Mouse (Mus musculus) spleen, adult 18-20 months (tissue): ENCODE measurements around the gene Ptbp3.

Experiments
- DNase-seq, 2 experiments: peaks; one replicate each; pipeline ENCODE4 v3.0.0; 2022; ENCODE audit warnings: mixed read lengths in 2 of 2

The Ptbp3 gene

DNA sequence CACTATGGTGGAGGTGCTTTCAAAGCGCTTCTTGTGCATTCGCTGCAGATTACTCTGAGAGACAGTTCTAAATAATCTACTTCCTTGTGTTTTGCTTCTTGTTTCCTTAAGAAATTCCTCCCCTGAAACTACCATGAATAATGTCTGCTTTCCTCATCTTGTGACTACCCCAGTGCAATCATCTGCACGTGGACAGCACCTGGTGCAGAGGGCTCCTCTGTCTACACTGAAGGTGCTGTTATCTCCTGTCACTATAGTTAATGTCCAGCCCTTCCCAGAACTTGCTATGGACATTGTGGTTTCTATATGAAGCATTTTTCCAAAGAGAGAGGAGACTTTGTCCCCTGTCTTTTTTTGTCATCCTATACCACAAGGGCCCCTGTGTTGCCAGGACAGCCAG, 4.4 kb upstream of the Ptbp3 start:
- DNase-seq = no peak

DNA sequence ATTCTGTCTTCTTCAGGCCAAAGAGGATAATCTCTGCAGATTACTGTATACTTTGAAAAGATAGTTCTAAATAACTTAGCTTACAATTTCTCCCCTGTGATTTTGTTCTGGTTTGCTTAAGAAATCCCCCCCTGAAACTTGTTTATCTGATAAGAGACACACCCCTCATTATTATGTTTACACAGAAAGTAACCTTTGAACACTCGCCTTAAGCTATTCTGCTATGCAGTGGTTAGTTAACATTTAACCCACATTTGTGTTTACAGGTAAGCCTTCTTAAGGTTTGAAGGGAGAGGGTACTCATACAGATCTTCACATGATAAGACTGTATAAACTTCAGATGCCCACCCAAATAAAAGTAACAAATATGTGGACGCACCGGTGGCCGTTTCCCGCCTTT, 3.7 kb upstream of the Ptbp3 start:
- DNase-seq = no peak

DNA sequence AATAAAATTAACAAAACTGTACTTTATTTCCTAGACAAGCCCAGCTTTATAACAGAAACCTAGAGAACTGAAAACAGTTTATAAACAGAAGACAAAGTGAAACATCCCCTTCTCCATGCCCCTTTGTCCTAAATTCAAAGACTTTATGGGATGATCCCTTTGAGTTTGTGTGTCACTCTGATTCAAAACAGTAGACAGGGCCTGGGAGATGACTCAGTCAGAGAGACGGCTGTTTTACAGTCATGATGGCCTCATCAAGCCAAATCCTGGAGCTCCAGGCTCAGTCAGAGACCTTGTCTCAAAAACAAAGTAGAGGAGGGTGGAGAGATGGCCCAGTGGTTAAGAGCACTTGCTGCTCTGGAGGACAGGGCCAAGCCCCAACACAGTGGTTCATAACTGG, 2.7 kb upstream of the Ptbp3 start:
- no peak for DNase-seq

DNA sequence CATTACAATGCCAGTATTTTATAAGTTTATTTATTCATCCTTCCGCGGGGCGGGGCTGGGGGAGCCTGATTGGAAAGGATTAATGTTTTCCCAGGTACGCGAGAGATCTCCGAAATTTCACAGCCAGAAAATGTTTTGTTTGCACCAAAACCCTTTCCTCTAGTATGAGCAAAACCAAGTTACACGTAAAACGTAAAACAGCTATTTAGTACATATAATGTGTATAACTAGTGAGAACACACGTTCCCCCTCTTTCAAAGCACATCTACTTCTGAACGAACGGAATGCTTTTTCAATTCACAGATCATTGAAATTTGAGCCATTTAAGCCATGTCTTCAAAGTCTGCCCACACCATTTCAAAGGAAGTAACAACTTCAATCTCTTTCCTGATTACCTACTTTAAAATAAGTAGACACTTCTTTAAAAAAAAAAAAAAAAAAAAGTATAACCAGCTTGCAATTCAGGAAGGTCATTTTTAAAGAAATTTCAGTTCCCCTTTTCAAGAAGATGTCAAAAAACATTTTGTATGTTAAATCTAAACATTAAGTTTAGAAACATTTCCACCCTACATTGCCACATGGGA, 905 bp upstream of the Ptbp3 start:
- peak in 1 of 2 experiments; percentile 42 for DNase-seq

DNA sequence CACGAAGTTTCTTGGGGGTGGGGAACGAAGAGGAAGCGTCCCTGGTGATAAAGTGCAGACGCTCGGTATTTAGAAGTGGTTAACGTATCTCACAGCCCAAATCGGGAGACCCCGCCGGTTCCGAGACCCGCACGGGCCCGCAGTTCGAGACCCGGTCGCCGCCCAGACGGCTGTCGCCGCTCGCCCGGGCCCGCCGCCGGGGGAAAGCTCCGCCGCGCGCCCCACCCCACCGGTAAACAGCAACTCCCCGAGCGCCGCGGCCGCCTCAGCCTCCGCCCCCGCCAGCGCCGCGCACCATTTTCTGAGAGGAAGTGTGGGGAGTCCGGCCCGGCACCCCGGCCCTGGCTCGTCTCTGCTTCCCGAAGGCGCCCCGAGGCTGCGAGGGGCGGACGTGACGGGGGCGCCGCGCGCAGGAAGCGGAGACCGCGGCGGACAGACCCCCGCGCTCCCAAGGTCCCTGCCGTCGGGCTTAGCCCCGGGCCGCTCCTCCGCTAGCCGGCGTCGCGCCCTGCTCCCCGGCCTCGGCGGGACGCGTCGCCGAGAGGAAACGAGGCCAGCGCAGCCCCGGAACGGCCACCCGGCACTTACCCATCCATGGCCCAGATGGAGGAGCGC, 497 bp downstream of the Ptbp3 start:
- peak; percentile 81 to 84 for DNase-seq

DNA sequence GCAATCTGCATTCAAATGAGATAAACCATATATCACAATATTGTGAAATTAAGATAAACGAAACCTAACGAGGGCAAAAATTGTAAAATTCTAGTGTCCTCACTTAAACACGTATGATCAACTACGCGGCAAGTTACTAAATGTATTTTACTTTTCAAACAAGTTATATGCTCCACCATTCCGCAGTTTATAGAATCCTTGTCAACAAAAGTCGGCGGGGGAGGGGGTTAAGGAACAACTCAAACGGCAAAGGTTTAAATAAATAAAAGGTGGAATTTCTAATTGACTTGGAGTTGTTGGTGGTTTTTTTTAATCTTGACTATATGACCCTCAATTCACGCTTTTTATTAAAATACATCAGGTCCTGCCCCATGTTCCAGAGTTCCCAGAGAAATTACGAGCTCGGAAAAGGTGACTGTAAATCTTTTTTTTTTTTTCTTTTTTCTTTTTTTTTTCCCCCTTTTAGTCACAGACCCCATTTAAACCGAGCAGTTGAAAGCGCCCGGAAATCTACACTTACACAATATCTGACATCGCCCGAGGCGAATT, 1.1 kb downstream of the Ptbp3 start:
- DNase-seq = no peak

DNA sequence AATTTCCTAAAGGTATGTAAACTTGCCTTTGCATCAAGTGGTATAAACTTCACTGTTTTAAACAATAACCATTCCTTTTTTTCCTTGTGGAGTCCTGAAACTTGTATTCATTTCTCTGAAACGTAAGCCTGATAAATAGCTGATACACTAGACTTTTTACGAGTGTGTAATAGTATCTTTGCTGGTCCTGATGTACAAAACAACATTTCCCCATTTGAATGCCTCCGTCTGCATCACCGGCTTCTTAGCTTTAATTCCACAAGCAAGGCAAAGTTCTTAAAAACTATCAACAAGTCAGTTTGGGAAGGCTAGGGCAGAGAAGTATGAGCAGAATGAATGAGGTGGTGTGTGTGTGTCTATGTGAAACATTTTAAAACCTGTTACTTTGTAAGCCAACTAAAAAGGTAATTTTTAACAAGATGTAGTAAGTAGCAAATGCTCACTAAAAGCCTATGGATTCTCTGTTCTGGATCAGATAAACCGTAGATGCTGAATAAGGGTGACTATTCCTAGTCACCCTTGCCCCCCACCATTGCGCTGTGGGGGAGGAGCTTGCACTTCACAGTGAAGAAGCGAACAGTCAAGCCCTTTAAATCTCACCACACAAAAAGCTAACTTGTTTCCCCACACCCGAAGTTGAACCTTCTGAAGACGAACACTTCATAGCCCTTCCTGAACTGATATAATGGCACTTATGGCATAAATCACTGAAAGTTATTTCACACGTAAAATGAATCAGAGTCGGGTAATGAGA, 1.9 kb downstream of the Ptbp3 start:
- DNase-seq = peak in 1 of 2 experiments; percentile 30

DNA sequence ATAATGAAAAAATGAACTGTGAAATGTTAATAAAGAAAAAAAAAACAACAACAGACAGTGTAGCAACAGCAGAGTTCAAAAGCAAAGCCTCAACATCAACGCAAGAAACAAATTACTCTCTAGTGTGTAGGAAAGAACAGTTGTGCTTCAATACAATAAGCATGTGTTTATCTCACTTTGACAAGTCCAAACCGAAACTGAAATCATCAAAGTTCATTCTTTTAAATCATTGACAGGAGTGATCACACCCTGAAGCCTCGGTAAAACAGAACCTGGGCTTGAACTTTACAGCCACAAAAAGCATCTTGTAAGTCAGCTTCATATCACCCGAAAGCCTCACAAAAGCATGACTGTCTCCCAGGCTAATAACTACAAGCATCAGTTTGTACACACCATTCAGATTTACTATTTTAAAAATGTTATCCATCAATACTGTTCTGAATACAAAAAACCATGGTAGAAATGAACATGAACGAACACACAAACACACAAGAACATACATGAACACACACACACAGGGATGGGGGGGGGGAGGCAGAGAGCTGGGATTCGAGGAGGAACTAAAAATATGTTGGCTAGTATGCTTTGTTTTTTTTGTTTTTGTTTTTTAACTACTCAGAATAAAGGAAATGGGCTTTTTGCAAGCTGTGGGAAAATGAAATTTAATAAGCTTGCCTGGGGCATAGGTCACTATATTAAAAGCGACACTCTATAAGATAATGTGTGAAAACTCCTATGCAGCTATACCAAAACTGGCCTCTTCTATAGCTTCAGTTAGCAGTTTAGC, 2.7 kb downstream of the Ptbp3 start:
- DNase-seq = no peak

DNA sequence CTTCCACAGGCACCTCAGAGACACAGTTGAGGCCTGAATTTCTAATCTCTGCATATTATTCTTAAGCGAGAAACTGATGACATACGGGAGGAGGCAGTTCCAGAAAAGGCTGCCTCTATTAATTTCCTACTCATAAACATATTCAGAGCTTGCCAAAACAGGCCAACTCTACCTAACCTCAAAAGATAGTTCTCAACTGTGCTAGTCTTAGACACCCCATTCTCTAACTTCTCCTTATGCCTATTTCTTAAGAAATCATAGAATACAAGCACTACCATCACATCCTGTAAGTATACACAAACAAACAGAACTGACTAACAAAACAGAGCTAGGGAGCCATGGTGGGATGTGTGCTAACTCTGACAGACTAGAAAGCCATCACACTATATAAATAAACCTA, 4.5 kb downstream of the Ptbp3 start:
- no peak for DNase-seq

DNA sequence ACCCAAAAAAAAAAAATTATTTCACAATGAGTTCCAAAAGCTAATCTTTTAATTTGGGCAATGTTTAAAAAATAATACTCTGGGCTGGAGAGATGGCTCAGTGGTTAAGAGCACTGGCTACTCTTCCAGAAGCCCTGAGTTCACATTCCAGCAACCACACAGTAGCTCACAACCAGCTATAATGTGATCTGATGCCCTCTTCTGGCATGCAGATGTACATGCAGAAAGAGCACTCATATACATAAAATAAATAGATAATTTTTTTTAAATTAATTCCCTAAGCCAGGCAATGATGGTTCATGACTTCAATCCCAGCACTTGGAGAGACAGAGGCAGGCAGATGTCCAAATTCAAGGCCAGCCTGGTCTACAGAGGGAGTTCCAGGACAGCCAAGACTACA, 6.2 kb downstream of the Ptbp3 start:
- no peak for DNase-seq

DNA sequence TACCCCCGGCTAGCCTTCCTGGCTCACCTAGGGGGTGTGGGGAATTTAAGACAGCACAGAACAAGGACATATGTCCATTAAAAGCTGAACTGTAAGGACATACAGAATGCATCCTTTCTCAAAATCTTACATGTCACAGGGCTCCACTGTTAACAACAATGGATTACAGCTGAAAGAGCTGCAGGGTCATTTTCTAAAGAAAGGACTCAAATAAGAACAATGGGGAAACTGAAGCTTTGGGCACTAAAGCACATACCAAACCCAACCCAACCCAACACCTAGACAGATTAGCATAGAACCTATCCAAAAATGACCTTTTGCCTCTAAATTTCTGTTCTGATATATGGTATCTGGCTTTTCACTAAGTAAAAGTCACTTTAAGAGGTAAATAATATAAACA, 12.9 kb downstream of the Ptbp3 start:
- no peak for DNase-seq

DNA sequence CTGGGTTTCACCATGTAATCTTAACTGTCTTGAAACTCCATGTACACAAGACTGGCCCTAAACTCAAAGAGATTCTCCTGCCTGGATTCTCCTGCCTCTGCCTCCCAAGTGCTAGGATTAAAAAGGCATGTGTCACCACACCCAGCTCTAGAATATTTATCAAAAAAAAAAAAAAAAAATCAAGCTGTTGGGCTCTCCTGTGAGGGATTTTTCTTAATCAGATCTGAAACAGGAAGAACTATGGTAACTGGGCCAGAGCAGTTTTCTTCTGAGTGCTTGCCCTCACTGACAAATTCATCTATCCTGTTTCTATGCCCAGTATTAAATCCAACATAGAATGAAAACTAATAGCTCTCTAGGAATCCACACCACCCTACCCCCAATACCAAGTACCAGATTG, 13.5 kb downstream of the Ptbp3 start:
- DNase-seq = no peak

DNA sequence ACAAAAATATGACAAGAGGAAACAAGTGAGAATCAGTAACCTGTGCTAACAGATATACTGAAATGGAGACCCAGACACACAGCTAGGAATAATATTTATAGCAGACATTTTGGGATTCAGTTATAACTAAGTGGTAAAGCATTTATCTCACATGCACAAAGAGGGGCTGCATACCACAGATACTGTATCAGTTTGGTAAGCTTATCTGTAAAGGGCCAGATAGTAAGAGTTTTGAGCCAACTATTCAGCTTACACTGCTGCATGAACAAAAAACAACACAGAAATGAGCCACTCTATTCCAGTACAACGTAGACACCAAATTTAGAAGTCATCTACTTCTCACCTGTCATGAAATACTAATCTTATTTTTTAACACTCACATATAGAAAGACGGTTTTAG, 15.9 kb downstream of the Ptbp3 start:
- no peak for DNase-seq

DNA sequence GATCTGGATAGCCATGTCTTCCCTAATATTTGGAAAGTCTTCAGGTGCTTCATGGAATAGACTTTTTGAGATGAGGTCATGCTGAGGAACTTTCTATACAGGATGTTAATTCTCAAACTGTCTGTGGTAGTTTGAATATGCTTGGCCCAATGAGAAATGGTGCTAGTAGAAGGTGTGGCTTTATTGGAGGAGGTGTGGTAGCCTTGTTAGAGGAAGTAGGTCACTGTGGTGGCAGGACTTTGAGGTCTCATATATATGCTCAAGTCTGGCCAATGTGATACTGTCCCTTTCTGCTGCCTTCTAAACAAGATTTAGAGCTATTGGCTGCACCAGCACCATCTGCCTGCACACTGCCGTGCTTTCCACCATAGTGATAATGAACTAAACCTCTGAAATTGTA, 18.0 kb downstream of the Ptbp3 start:
- DNase-seq = no peak

DNA sequence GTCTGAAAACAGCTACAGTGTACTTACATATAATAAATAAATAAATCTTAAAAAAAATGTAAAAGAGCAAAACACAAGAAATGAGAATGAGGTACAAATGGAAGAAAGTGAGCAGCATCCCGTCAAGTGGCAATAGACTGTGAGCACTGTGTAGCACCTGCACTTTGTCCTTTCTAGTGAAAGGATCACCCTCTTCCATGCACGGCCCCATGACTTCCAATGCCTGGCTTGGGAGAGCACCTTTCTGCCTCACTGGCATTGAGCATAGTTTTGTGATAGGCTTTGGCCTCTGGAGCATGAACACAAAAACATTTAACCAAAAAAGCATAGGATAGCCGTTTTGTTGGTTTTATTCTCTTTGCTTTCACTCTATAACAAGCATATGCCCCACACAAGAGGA, 21.7 kb downstream of the Ptbp3 start:
- no peak for DNase-seq

DNA sequence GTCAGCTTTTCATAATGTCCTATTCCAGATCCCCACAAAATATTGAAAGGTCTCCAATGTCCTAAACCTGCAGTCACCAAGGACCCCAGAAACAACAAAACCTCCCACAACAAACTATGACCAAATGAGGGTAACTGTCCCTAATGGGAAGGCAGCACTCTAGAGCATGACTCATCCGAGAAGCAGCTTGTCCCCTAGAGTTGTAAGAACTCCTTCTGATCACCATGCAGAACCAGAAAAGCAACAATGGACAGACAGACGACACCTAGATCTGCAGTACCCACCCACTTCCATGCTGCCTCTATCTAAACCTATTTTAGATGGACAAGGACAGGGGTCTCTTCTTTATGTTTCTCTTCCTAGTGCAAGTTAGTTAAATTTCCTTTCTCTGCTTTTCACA, 22.4 kb downstream of the Ptbp3 start:
- DNase-seq = no peak

DNA sequence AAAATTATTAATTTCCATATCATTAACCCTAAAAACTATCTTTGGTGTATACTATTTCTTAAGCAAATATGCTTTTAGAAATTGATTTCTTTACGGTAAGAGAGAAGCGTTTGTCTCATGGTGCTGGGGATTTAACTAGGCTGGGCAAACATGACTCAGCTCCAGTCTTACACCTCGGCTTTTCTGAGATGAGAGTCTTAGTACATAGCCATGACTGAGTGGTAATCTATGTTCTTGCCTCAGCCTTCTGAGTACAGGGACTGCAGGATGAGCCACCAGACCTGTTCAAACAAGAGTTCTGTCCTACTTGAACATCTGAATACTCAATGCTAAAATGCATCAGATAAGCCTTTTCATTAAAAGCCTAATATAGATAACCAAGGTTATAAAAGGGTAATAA, 24.3 kb downstream of the Ptbp3 start:
- no peak for DNase-seq

DNA sequence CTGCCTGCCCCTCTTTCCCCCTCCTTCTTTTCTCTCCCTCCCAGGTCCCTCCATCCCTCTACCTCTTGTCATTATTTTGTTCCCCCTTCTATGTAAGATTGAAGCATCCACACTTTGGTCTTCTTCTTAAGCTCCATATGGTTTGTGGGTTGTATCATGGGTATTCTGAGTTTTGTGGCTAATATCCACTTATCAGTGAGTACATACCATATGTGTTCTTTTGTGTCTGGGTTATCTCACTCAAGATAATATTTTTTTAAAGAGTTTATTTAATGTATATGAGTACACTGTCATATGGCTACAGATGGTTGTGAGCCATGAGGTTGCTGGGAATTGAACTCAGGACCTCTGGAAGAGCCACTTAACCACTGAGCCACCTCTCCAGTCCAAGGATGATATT, 38.8 kb downstream of the Ptbp3 start:
- no peak for DNase-seq

DNA sequence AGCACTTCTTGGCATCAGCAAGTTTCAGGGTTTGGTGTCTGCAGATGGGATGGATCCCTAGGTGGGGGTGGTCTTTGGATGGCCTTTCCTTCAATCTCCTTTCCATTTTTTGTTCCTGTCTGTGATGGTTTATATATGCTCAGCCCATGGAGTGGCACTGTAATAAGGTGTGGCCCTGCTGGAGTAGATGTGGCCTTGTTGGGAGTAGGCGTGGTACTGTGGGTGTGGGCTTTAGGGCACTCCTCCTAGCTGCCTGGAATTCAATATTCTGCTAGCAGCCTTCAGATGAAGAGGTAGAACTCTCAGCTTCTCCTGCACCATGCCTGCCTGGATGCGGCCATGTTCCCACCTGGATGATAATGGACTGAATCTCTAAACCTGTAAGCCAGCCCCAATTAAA, 39.6 kb downstream of the Ptbp3 start:
- DNase-seq = no peak

DNA sequence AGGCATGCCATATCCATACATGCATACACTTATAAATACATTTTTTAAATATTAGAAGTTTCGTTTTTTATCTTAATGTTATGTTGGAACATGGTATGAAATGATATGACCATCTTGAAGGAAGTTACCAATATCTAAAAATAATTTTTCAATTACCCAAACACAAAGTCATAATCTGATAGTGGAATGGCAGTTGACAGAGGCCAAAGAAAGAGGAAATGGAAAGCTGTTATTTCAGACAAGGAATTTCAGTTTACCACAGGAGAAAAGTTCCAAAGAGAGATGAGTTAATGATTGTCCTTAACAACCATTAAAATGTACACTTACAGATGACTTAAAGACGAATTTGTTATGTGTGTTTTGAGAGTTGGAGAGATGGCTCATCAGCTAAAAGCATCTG, 41.4 kb downstream of the Ptbp3 start:
- DNase-seq = no peak

DNA sequence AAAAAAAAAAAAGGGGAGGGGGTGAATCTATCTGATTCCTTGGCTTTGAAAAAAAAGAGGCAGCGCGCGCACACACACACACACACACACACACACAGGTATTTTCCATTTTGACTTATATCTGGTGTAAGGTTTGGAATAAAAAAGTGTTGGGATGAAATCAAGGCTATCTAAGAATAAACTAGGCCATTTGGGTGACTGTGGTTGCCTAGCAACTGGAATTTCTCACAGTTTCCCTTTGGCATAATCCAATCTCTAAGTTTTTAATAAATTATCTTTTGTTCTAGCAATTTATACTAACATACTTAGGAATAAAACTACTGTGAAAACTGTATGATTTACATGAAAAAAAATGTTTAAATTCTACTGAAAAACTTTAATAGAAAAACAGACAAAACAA, 42.5 kb downstream of the Ptbp3 start:
- no peak for DNase-seq

DNA sequence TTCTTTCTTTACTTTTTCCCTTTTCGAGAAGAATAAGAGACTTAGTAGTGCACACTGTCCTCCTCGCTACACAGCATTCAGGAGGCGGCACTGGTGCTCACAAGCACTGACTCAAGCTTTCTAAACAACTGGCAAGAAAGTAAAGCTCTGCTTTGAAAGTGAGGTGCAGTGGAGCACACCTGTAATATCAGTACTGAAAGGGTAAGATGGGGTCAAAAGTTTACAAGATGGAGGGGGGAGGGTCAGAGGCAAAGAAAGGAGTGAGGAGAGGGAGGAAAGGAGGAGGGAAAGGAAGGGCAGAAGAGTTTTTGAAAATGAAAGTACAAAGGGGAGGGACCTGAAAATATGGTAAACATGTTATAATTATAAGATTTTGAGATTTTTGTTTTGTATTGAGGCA, 43.7 kb downstream of the Ptbp3 start:
- no peak for DNase-seq

DNA sequence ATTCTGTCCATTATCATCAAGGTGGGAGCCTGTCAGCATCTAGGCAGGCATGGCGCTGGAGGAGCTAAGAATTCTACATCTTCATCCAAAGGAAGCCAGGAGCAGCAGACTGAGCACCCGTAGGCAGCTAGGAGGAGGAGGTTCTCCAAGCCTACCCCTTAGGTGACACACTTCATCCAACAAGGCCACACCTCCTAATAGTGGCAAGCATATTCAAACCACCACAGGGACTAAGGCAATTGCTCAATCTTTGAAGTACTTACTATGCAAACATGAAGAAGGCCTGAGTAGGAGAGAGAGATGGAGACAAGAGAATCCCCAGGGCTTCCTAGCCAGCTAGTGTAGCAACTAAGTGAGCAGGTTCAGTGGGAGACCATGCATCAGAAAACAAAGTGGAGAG, 58.1 kb downstream of the Ptbp3 start:
- DNase-seq = no peak

DNA sequence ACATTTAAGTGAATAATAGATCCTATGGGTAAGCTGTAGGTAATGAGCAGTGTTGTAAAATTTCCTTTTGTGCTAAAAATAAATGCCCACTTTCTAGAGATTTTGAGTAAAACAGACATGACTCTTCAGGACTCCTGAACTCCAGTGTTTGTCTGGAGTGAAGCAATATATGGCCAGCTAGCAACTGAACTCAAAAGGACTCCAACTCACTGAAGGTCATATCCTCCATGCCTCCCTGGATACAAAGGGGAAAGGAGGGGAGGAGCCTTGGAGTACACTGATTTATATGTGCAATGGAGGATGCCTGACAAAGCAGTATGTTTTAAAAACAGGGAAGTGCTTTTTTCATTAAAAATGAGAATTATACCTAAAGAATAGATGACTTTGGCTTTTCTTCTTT, 77.9 kb downstream of the Ptbp3 start:
- no peak for DNase-seq
